Mouse (Mus musculus) c-Kit-positive CD71-positive TER-119-negative erythroid progenitor cells, embryonic 14.5 days (primary cell): ENCODE results near the gene Asmt.

Experiments
- DNase-seq: peaks from one replicate; pipeline ENCODE4 v3.0.0-alpha.2; 2013; ENCODE audit warnings: low read depth

Asmt gene

GRCm38 (mm10) chrX:170672594-170673092 is at the start of gene Asmt:
Gene Asmt, plus strand, starts transcription at chrX:170672644.
- no peak for DNase-seq

- peak; percentile 47 for DNase-seq
Observed at GRCm38 (mm10) chrX:170673233-170673951, 948 bp downstream of the Asmt start.

GRCm38 (mm10) chrX:170674229-170674771 is 1.9 kb downstream of the Asmt start:
- DNase-seq: no peak

- DNase-seq: no peak
Observed at GRCm38 (mm10) chrX:170674885-170675876, 2.7 kb downstream of the Asmt start.

DNA sequence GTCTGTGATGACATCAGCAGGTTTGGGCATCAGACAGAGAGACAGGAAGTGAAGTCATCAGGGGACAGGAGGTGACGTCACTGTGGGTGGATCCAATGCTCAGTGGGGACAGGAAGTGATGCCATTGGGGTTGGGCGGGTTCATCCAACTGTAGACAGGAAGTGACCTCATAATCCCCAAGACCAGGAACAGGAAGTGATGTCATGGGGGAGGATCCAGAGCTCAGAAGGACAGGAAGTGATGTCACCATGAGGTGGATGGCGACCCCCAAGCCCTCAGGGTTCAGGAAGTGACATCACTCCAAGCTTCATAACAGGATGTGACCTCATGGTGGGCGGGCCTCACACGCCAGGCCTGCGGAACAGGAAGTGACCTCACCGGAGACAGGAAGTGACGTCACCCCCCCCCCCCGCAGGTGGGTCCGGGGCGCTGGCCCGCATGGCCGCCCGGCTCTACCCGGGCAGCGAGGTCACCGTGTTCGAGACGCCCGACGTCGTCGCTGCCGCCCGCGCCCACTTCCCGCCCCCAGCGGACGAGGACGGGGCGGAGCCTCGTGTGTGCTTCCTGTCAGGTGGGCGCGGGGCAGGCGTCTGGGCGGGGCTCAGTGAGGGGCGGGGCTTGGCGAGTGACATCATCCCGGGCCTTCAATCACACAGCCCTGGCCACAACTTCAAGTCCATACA is 3.6 kb downstream of the Asmt start:
- no peak for DNase-seq

GRCm38 (mm10) chrX:170676606-170677239 is 4.3 kb downstream of the Asmt start:
- no peak for DNase-seq

DNA sequence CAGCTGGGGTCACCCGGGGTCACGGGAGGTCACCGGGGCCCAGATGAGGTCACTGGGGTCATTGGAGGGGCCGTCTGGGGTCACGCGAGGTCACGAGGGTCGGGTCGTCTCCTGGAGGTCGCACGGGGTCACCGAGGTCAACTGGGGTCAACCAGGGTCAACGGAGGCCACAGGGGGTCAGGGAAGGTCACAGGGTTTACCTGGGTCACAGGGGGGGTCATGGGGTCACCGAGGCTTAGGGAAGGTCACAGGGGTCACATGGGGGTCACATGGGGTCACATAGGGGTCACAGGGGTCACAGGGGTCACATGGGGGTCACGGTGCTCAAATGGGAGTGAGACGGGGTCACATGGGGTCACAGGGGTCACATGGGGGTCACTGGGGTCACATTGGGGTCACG is 4.8 kb downstream of the Asmt start:
- DNase-seq: no peak

DNA sequence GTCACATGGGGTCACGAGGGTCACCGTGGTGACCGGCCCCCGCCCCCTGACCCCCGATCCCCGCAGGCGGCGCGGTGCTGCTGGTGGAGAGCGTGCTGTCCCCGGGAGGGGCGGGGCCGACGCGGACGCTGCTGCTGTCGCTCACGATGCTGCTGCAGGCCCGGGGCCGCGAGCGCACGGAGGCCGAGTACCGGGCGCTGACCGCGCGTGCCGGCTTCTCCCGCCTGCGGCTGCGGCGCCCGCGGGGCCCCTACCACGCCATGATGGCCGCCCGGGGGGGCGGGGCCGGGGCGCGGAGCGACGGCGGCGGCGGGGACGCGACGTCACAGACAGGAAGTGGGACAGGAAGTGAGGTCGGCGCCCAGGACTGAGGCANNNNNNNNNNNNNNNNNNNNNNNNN is 5.2 kb downstream of the Asmt start:
- DNase-seq: no peak
